ENCODE assay signal across 11 mouse cellular contexts in genomic region chr1:74000810-74001448, GRCm38 (mm10).
DNase-seq lines count a peak whose midpoint lies in the region; ATAC-seq and TF ChIP-seq lines count a peak whose summit lies in the region.
"Had no signal": no experiment of that assay in that cellular context is flagged by ENCODE, and none has a peak within 500 bp of the region (broad histone marks: within the 10 kb centered on the region; RNA-seq: fewer than 3 reads in every experiment).

No protein-coding gene starts in this region.

- no peaks in the 10 kb centered on the region for H3K9me3 ChIP-seq in kidney, postnatal 0 days (replicated peaks; ENCODE audit: low read length)

- ATAC-seq in kidney, postnatal 0 days (replicated peaks; ENCODE audit: low FRiP score, low read depth) = no peak
- ATAC-seq in erythroblast, adult 5-6 weeks (replicated peaks; ENCODE audit: low FRiP score, poor library complexity, severe bottlenecking) = peak; percentile 36; the same call in 1 of the 2 replicates
- ATAC-seq: midbrain, embryonic 16.5 days had no signal

- no peak overlapping the region for H3K4me2 ChIP-seq in kidney, postnatal 0 days (ENCODE audit: low read length)

- peaks cover 16% of the 10 kb centered on the region for H3K36me3 ChIP-seq in kidney, postnatal 0 days (ENCODE audit: insufficient read depth, low read length)
- H3K36me3 ChIP-seq in macrophage (ENCODE audit: inconsistent target) = no peaks in the 10 kb centered on the region

- intact Hi-C loops in left cerebral cortex, postnatal 4 days (cut with DNase I) = no loop called here

- no peaks in the 10 kb centered on the region for H3K27me3 ChIP-seq in kidney, postnatal 0 days (ENCODE audit: insufficient read depth, low read length)

- H3K27ac ChIP-seq in kidney, postnatal 0 days = peak overlapping the region; percentile 89
- H3K27ac ChIP-seq in macrophage = peak overlapping the region; percentile 49

- DNase-seq in embryo, embryonic 10 days (ENCODE audit: low spot score) = peak; percentile 69
- DNase-seq in embryo, embryonic 11 days = no peak
- no peak for DNase-seq in kidney, postnatal 0 days (ENCODE audit: low spot score)
- DNase-seq in kidney, postnatal 4 days = no peak
- DNase-seq in frontal cortex, postnatal 25 days (ENCODE audit: low spot score in 2 of 2) = no peak
- DNase-seq in left cerebral cortex, postnatal 4 days = no peak
- DNase-seq: cerebellum, adult 9-11 months; layer of hippocampus, adult 9-11 months had no signal

- 55% methylated on average over 2 of the region's 2 CpGs for WGBS in kidney, postnatal 0 days
- 89% methylated on average over 2 of the region's 2 CpGs for WGBS in macrophage (ENCODE audit: missing documents)

- H3K4me1 ChIP-seq in kidney, postnatal 0 days (replicated peaks; ENCODE audit: insufficient read depth, low read length) = peaks cover 42% of the 10 kb centered on the region

- H3K4me3 ChIP-seq in kidney, postnatal 0 days (replicated peaks; ENCODE audit: low read depth, low read length) = no peak overlapping the region
- peak overlapping the region; percentile 29; the same call in 1 of the 2 replicates for H3K4me3 ChIP-seq in macrophage (ENCODE audit: inconsistent target)

- TF ChIP-seq CTCF in kidney, postnatal 0 days (IDR thresholded peaks at IDR 0.05; ENCODE audit: low read depth) = no peak

- peaks cover 29% of the 10 kb centered on the region for H3K79me2 ChIP-seq in macrophage (ENCODE audit: inconsistent target)

- H3K9ac ChIP-seq in kidney, postnatal 0 days (ENCODE audit: low read depth, low read length) = 0 out of 2 replicates have a peak overlapping the region, but pooled peaks have one; percentile 27
